Mouse (Mus musculus): ENCODE data around the gene Ap4s1. TPM values are rescaled to one million over a fixed set of nuclear protein-coding genes. Genes with fewer than 3 reads are reported as not detected.

Gene Ap4s1
- total RNA-seq, 2 experiments from 2014 or later, result 36.9 to 37.8 TPM

DNA sequence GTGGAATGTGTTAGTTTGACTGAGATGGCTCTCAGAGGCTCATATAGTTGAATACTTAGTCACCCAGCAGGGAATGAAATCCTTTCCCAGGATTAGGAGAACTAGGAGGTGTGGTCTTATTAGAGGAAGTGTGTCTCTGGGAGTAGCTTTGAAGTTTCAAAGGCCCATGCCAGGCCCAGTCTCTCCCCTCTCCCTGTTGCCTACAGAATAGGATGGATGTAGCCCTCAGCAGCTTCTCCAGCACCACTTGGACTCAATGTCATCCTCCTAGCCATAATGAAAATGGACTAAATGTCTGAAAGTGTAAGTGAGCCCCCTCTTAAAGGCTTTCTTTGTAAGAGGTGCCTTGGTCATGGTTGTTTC is 65.7 kb downstream of the Ap4s1 start:
- intact Hi-C loops (cut with DNase I), result loop anchor here (5.0 kb wide), 1 partner anchor 36 kb away; no protein-coding TSS in a partner anchor
- DNase-seq, result no peak

DNA sequence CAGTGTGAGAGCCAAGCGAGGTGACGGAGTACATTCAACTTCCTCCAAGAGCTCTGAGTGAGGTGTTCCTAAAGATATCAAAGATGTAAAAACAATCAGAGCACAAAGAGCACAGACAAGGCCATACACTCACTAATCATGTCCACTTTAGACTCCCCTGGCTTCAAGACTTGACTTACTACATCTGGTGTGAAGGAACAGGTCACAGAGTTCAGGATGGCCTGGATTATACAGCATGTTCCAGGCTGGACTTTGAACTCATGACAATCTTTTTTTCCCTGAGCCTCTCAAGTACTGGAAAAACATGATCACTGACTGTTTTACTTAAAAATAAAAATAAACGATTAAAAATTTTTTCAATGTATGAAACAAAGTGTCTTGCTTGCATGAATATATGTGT is 68.5 kb downstream of the Ap4s1 start:
- intact Hi-C loops (cut with DNase I), result loop anchor here (5.0 kb wide), 1 partner anchor 33 kb away; no protein-coding TSS in a partner anchor
- no peak for DNase-seq

DNA sequence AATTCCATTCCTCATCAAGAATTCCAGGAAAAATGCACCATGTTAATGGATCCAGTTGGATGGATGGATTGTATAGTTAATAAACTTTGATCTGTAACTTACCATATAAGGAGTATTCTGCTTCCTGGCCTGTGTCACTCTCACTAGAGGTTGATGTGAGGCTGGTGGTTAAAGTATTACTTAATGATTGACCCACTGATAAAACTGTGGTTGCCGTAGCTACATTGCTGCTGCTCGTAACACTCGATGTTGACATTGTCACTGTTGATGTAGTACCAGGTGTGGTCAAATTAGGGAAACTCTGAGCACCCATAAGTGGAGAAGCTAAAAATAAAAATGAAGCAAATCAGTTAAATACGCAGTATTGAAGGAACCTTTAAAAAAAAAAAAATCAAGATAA is 76.6 kb downstream of the Ap4s1 start:
- DNase-seq, result no peak
- intact Hi-C loops (cut with DNase I), result no loop called here

DNA sequence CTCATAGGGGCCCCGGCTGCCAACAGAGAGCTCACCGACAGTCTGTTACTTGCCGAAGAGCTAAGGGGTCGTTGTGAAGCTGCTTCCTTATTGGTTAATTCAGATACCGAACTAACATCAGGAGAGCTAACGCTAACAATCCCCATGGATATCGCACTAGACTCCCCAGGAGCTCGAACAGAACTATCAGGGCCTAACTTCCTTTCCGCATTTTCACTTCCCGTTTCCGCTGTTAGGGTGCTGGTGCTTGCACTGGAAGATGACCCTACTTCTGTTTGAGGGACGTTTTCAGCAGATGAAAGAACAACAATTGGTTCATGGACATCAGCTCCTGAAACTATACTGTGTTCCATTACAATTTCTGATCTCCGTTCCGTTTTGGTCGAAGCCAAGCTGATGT is 77.9 kb downstream of the Ap4s1 start:
- intact Hi-C loops (cut with DNase I), result no loop called here
- DNase-seq, result no peak

DNA sequence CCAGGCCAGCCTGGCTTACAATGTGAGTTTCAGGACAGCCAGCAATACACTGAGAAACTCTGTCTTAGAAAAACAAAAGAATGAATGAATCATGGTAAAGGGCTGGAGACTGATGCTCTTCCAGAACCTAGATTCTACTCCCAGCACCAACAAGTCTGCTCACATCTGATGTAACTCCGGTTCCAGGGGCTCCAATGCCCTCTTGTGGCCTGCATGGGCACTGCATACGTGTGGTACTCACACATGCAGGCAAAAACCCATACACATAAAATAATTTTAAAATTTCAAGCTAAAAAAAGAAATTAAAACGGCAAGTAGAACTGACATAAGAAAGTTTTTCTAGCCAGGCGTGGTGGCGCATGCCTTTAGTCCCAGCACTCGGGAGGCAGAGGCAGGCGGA is 94.0 kb downstream of the Ap4s1 start:
- intact Hi-C loops (cut with DNase I), result no loop called here
- DNase-seq, result peak in 1 of 2 experiments; percentile 13

Other genes starting within 250 kb of the Ap4s1 start
- gene Coch, start 97.7 kb upstream of the Ap4s1 start, total RNA-seq (2021), result under 1 TPM; 0.20 to 0.38 TPM
- 10 to 100 TPM; 88.2 to 97.4 TPM for gene Strn3, start 864 bp downstream of the Ap4s1 start, total RNA-seq (2021)
- gene Hectd1, start 138.5 kb downstream of the Ap4s1 start, total RNA-seq (2021), result 10 to 100 TPM; 95.8 to 97.3 TPM

Data from heart, postnatal 10 days (tissue).